Mouse (Mus musculus) kidney, postnatal 10 days (tissue): ENCODE data around the gene Armc12.
A peak's percentile ranks its signal among the peaks of the same experiment; 100 is the strongest.

ENCODE experiments used
- DNase-seq: peaks from one replicate; pipeline ENCODE4 v3.0.0; 2021; ENCODE audit warnings: mixed read lengths

The Armc12 gene

GRCm38 (mm10) chr17:28530506-28530905 is at the start of gene Armc12:
TSS of gene Armc12 (plus strand) at chr17:28530806.
- DNase-seq: no peak

GRCm38 (mm10) chr17:28484704-28485445 is 45.7 kb upstream of the Armc12 start:
- peak; percentile 68 for DNase-seq

- peak; percentile 64 for DNase-seq
These were observed 45.1 kb upstream of the Armc12 start for GRCm38 (mm10) chr17:28485446-28485948.

GRCm38 (mm10) chr17:28485977-28486400 is 44.6 kb upstream of the Armc12 start:
- peak; percentile 99 for DNase-seq

- DNase-seq: no peak
These were observed 43.9 kb upstream of the Armc12 start for GRCm38 (mm10) chr17:28486720-28487119.

DNA sequence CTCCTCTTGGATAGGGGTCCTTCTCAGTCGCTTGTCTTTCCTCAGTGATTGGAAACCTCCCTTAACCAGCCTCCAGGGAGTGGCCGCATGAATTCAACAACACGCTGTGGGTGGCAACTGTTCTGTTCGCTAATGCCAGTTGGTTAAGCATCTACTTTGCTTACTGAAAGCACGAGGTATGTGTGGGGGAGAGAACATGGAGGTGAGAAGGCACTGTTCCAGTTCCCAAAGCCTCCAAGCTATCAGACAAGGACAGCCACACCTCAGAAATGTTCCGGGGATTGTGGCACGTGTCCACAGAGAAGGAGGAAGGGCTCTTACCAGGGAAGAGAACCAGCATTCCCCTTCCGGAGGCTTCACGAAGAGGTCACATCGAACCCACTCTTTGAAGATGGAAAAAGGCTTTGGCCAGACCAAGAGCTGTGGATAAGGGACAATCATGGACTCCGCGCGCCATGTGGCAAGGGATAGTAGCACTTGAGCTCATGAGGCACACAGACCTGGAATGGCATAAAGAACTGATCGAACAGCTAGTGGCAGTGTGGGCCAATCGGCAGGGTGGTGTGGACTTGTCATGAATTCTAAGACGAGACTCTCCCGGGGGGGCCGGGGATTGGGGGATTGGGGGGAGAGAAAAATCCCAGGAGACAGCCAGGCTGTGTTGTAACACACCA is 42.9 kb upstream of the Armc12 start:
- DNase-seq: no peak

GRCm38 (mm10) chr17:28488258-28489013 is 42.2 kb upstream of the Armc12 start:
- no peak for DNase-seq

GRCm38 (mm10) chr17:28491035-28491770 is 39.4 kb upstream of the Armc12 start:
- DNase-seq: no peak

DNA sequence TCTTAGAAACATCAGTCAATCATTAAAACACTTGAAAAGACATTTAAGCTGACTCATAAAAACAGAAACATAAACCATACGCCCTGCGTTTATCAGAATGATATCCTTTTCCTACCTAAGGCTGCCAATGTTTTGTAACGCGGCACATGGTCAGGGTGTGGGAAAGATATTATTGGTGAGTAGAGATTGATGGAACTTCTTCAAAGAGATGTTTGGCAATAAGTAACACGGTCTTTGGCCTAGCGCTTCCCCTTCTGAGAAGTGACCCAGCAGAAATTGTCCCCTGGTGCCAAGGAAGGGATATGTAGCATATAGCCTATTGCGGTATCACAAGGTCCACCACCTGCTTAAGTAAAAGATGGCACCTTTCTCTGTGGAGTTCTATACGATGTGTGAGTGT is 34.8 kb upstream of the Armc12 start:
- no peak for DNase-seq

GRCm38 (mm10) chr17:28499190-28499589 is 31.4 kb upstream of the Armc12 start:
- no peak for DNase-seq

- DNase-seq: no peak
These were observed 30.1 kb upstream of the Armc12 start for GRCm38 (mm10) chr17:28500465-28500864.

GRCm38 (mm10) chr17:28502196-28502821 is 28.3 kb upstream of the Armc12 start:
- DNase-seq: no peak

GRCm38 (mm10) chr17:28504182-28504581 is 26.4 kb upstream of the Armc12 start:
- no peak for DNase-seq

DNA sequence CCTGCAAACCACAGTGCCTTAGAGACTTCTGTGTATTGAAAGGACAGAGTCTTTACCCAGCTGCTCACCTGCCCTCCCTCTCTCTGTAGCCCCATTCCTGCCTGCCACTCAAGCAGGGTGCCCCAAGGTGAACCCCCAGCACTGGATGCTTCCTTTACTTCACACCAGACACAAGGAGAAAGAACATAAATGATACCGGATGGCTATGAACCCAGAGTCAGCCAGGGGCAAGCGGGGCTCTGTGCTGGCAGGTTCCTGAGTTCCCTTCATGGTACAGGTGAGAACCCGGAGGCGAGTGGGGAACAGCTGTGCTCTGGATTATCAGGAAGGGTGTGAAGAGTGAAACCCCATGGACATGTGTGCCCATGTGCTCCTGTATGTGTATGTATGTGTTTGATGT is 25.0 kb upstream of the Armc12 start:
- DNase-seq: no peak

GRCm38 (mm10) chr17:28506895-28507294 is 23.7 kb upstream of the Armc12 start:
- no peak for DNase-seq

- no peak for DNase-seq
These were observed 23.1 kb upstream of the Armc12 start for GRCm38 (mm10) chr17:28507496-28507895.

DNA sequence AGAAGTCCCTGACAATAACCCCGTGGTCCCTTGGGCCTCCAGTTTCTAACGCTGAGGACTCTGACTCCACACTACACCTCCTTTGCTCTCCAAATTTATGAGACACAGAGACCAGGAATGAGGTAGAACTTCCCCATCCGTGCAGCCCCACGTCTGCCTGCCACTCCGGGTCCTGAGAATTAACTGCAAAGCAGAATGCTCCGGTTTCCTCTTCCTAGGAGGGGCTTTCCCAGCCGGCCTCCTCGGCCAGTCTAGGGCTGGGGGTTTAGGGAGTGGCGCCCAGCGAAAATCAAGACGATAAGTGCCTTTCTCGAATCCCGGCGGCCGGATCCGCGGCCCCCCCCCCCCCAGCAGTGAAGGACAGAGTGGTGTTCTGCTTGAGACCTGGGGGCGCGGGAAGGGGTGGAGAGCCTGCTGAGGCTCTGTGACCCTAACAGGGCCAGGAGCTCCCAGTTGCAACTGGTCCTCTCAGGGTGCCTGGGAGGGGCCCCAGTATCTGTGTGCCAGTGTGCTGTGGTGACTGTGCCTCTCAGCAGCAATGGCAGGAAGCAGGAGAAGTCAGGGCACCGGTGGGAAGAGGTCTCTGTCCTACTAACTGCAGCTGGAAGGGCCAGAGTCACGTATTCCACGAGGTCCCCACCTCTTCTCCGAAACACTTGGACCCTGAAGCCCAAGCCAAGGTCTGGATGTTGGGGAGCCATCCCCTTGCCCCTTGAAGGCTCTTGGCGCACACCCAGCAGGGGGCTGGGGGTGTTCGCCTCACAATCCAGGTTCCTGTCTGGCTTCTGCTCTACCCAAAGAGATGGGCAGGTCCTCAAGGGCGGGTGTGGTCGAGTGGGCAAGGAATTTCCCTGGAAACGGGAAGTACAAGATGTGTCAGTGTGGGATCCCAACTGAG is 19.9 kb upstream of the Armc12 start:
- DNase-seq: no peak

DNA sequence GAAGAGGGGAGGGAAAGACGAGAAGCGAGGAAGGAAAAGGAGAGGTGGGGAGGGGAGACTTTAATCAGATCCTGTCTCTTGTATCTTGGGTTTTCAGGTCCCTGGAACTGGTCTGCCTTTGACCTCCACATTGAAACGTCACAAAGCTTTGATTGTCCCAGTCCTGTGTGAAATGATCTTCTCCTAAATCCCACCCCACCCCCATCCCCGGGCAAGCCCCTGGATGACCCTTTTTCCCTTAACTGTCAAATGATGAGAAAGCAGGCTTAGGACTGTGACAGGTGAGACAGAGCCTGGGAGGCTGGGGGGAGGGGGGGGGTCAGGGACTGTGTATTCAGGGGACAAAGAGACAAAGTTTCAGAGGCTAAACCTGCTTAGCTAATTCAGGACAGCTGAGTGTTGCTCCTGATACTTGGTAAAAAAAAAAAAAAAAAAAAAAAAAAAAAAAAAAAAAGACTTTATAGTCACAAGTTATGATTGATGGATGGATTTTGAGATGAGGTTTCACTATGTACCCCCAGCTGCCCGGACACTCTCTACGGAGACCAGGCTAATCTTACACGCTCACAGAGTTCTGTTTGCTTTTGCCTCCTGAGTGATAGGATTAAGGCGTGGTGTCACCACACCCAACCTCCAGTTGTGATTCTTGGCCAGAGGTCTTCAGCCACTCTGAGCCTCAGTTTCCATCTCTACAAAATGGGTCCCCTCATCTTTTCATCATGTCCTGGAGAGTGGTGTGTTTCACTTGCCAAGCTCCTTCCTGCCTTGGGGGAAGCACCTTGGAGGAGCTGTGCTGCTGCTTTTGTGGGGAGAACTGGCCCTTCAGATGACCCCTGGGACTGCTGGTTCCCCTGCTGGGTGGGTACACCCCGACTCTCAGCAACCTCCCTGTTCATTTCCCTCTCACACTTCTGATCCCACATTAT is 18.7 kb upstream of the Armc12 start:
- no peak for DNase-seq

DNA sequence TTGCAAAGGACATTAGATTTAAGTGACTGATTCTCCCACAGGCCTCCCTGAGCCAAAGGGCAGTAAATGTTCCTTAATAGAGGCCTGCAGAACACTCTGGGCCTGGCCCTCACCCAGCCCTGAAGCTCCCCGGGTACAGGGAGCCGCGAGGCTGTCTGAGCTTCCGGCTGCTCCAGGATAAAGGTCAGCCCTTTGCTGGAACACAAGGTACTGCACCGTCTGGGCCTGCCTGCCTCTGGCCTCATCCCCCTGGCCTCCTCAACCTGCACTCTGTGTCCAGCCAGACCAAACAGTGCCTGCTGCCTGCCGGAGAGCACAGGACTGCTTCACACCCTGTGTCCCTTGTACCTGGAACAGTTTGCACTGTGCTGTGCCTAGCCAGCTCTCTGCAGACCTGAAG is 17.9 kb upstream of the Armc12 start:
- DNase-seq: peak; percentile 71

DNA sequence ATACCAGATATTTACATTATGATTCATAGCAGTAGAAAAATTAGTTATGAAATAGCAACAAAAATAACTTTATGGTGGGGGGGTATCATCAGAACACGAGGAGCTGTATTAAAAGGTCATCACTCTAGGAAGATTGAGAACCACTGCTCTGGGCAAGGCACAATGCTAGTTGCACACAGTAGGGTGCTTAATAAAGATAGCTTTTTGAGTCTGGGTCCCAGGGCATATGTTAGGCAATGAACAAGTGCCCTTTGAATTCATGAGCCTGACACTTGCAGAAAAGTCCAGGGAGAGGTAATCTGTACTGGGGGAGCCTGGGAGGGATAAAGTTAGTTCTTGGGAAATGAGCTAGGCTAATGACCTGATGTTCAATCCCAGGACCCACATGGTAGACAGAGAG is 17.3 kb upstream of the Armc12 start:
- no peak for DNase-seq
